Mouse (Mus musculus): ENCODE measurements around the gene Tdrd3. TPM values are rescaled to one million over a fixed set of nuclear protein-coding genes. Genes with fewer than 3 reads are reported as not detected.
A peak's percentile ranks its signal among the peaks of the same experiment; 100 is the strongest.

Tdrd3 gene
- 24.1 and 24.5 TPM in 2 replicates for polyA plus RNA-seq (2015; fragmentation: Nextera tagmentation; extraction: Ambion mirVana)

DNA sequence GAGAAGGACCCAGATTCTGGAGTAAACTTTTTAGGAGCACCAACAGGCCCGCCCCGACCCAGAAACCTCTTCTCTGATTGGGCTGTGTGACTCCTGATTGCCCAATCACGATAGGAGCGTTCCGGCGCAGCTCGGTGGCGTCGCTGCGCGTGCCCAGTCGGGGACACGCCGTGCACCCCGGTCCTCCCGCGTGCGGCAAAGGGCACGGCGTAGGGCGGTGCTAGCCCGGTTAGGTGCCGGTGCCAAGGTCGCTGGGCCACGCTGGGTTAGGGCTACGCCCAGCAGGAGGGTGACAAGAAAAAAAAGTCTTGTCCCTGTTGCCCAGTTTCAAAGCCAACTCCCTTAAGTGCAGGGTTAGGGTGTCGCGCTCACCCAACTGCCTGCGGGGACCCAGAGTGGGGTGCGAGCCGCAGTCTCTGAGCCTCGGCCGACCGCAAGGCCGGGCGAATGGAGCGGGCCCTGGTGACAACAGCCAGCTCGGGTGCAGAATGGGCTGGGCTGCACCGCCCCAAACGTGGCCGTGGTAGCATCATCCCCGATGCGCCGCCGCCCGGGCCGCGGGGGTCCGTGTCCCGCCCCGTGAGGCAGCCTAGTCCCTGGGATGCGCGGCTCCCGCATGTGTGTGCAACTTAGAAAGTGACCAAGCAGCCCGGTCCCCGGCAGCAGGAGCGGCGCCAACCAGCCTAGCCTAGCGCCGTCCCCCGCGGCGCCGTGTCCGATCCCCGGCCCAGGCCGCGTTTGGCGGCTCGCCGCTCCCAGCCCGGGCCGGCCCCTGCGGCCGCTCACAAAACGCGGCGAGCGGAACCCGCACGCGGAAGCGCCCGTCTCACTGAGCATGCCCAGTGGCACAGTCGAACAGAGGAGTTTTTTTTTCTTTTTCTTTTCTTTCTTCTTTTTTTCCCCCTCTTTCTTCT lies at the start of gene Tdrd3:
Gene Tdrd3, plus strand, starts transcription at position 832 of the 914 bp plus-strand sequence.
- ATAC-seq (ENCODE audit: low read depth), result peak; percentile 96
- under 1% methylated on average over 85 of the region's 85 CpGs for WGBS
- Histone ChIP-seq H3K4me3 (ENCODE audit: low read length) (peak within 1 kb of the TSS; percentile 89), H3K4me1 (replicated peaks; ENCODE audit: control insufficient read depth, insufficient read depth, low read length) (peaks cover 6% of the 10 kb centered on the region), H3K36me3 (ENCODE audit: control insufficient read depth, insufficient read depth, low read length) (no peaks in the 10 kb centered on the region), H3K9ac (ENCODE audit: low read length) (peak within 1 kb of the TSS; percentile 95), H3K27me3 (ENCODE audit: control insufficient read depth, insufficient read depth, low read depth, low read length) (no peaks in the 10 kb centered on the region), H3K4me2 (ENCODE audit: low read depth, low read length) (peak within 1 kb of the TSS; percentile 65), H3K9me3 (ENCODE audit: control insufficient read depth, low read length) (no peaks in the 10 kb centered on the region), H3K27ac (ENCODE audit: low read length) (peak within 1 kb of the TSS; percentile 100)

GRCm38 (mm10) chr14:87367169-87367568 lies 49.3 kb upstream of the Tdrd3 start:
- Histone ChIP-seq H3K9ac (ENCODE audit: low read length) (no peak overlapping the region), H3K4me3 (ENCODE audit: low read length) (no peak overlapping the region), H3K27me3 (ENCODE audit: control insufficient read depth, insufficient read depth, low read depth, low read length) (no peaks in the 10 kb centered on the region), H3K27ac (ENCODE audit: low read length) (peak overlapping the region; percentile 40), H3K4me1 (replicated peaks; ENCODE audit: control insufficient read depth, insufficient read depth, low read length) (no peaks in the 10 kb centered on the region), H3K4me2 (ENCODE audit: low read depth, low read length) (no peak overlapping the region), H3K9me3 (ENCODE audit: control insufficient read depth, low read length) (no peaks in the 10 kb centered on the region), H3K36me3 (ENCODE audit: control insufficient read depth, insufficient read depth, low read length) (no peaks in the 10 kb centered on the region)
- WGBS, result 33% methylated on average over 3 of the region's 3 CpGs
- ATAC-seq (ENCODE audit: low read depth), result peak; percentile 76

- Histone ChIP-seq H3K27me3 (ENCODE audit: control insufficient read depth, insufficient read depth, low read depth, low read length) (no peaks in the 10 kb centered on the region), H3K4me2 (ENCODE audit: low read depth, low read length) (no peak overlapping the region), H3K4me3 (ENCODE audit: low read length) (no peak overlapping the region), H3K27ac (ENCODE audit: low read length) (no peak overlapping the region), H3K9me3 (ENCODE audit: control insufficient read depth, low read length) (no peaks in the 10 kb centered on the region), H3K4me1 (replicated peaks; ENCODE audit: control insufficient read depth, insufficient read depth, low read length) (no peaks in the 10 kb centered on the region), H3K36me3 (ENCODE audit: control insufficient read depth, insufficient read depth, low read length) (no peaks in the 10 kb centered on the region), H3K9ac (ENCODE audit: low read length) (no peak overlapping the region)
- WGBS, result 67% methylated on average over 2 of the region's 2 CpGs
- no peak for ATAC-seq (ENCODE audit: low read depth)
These were observed 33.4 kb upstream of the Tdrd3 start for GRCm38 (mm10) chr14:87383041-87383440.

DNA sequence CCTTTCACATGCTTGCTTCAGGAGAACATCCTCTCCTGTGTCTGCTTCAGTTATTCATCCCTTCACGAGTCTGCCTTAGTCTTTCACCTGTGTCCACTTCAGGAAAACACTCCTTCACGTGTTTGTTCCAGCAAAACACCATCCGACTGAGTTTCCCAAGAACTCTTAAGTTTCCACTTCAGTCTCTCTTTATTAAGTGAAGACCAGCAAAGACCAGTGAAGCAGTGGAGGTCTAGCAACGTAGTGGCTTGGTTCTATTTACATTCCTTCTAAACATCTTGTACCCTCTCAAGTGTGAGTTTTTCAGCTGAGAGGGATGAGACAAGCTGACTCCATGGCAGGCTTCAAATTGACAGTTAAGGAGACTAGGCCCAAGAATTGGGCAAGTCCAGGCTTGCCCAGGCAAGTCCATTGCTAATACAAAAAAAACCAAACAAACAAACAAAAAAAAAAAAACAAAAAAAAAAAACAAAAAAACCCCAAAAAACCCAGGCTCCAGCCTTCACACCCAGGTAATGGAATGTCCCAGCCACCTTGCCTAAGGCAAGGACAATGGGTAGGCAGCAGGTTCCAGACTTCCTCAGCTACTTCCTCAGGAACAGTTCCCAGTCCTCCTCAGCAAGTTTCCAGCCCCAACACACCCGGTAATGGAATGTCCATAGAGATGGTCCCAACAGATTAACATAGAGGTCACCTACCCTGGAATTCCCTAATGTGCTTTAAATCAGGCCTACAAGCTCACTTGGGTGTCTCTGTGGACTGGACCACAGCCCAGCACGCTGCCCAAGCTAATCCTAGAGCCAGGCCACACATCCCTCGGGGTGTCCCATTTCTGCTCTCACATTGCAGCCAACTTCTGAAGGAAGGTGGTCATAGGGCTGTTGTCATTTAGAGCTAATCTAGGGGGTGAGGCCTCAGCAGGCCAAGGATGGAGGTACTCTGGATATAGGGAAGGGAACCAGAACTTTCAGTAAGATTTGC lies 31.9 kb upstream of the Tdrd3 start:
- H3K27me3 ChIP-seq (ENCODE audit: control insufficient read depth, insufficient read depth, low read depth, low read length), result no peaks in the 10 kb centered on the region
- WGBS, result 56% methylated on average over 7 of the region's 7 CpGs
- ATAC-seq (ENCODE audit: low read depth), result no peak

GRCm38 (mm10) chr14:87393096-87393495 lies 23.3 kb upstream of the Tdrd3 start:
- Histone ChIP-seq H3K4me3 (ENCODE audit: low read length) (no peak overlapping the region), H3K27me3 (ENCODE audit: control insufficient read depth, insufficient read depth, low read depth, low read length) (no peaks in the 10 kb centered on the region), H3K27ac (ENCODE audit: low read length) (no peak overlapping the region), H3K9me3 (ENCODE audit: control insufficient read depth, low read length) (no peaks in the 10 kb centered on the region), H3K4me2 (ENCODE audit: low read depth, low read length) (no peak overlapping the region), H3K4me1 (replicated peaks; ENCODE audit: control insufficient read depth, insufficient read depth, low read length) (no peaks in the 10 kb centered on the region), H3K9ac (ENCODE audit: low read length) (no peak overlapping the region), H3K36me3 (ENCODE audit: control insufficient read depth, insufficient read depth, low read length) (no peaks in the 10 kb centered on the region)
- WGBS, result 94% methylated on average over 3 of the region's 3 CpGs
- ATAC-seq (ENCODE audit: low read depth), result no peak

More for the DNA sequence above, 31.9 kb upstream of the Tdrd3 start:
- no peak overlapping the region for H3K27ac ChIP-seq (ENCODE audit: low read length)
- H3K4me1 ChIP-seq (replicated peaks; ENCODE audit: control insufficient read depth, insufficient read depth, low read length), result no peaks in the 10 kb centered on the region
- H3K4me2 ChIP-seq (ENCODE audit: low read depth, low read length), result no peak overlapping the region
- no peaks in the 10 kb centered on the region for H3K9me3 ChIP-seq (ENCODE audit: control insufficient read depth, low read length)
- H3K9ac ChIP-seq (ENCODE audit: low read length), result no peak overlapping the region
- H3K36me3 ChIP-seq (ENCODE audit: control insufficient read depth, insufficient read depth, low read length), result no peaks in the 10 kb centered on the region
- H3K4me3 ChIP-seq (ENCODE audit: low read length), result no peak overlapping the region

DNA sequence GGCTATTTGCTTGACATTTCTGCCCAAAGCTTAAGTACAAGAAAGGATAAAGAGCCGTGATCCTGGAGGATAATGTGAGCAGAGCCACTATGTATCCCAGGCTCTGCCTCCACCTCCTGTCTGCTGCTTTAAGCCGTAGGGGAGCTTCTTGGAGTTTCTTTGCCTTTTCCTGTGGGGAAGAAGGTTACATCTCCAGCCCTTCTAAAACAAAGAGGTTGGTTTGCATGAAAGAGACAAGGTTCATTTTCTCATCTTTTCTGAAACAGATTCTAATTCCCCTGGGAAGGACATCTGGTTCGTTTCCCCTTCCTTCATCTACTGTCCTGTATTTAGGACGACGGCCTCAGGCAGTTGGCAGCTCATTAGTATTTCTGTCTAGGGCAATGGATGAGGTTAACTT lies 19.8 kb upstream of the Tdrd3 start:
- 56% methylated on average over 5 of the region's 5 CpGs for WGBS
- no peak overlapping the region for H3K9ac ChIP-seq (ENCODE audit: low read length)
- ATAC-seq (ENCODE audit: low read depth), result no peak
- no peaks in the 10 kb centered on the region for H3K36me3 ChIP-seq (ENCODE audit: control insufficient read depth, insufficient read depth, low read length)
- H3K9me3 ChIP-seq (ENCODE audit: control insufficient read depth, low read length), result no peaks in the 10 kb centered on the region
- H3K27me3 ChIP-seq (ENCODE audit: control insufficient read depth, insufficient read depth, low read depth, low read length), result no peaks in the 10 kb centered on the region
- H3K4me1 ChIP-seq (replicated peaks; ENCODE audit: control insufficient read depth, insufficient read depth, low read length), result no peaks in the 10 kb centered on the region
- H3K27ac ChIP-seq (ENCODE audit: low read length), result no peak overlapping the region
- H3K4me2 ChIP-seq (ENCODE audit: low read depth, low read length), result no peak overlapping the region
- no peak overlapping the region for H3K4me3 ChIP-seq (ENCODE audit: low read length)

DNA sequence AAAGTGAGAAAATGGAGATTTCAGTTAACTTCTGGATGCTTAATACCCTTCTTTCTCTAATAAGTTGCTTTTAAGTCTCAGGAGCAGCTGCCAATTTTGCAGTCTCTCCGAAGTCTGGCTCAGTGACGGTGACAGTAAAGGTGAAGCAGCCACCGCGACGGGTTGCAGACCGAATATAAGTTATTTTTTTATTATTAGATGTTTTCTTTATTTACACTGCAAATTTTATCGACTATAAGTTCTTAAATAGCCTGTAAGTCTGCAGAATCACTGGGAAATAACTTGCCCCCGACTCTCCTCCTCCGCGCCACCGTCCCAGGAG lies 992 bp upstream of the Tdrd3 start:
- no peaks in the 10 kb centered on the region for H3K36me3 ChIP-seq (ENCODE audit: control insufficient read depth, insufficient read depth, low read length)
- peak overlapping the region; percentile 65 for H3K4me2 ChIP-seq (ENCODE audit: low read depth, low read length)
- H3K27me3 ChIP-seq (ENCODE audit: control insufficient read depth, insufficient read depth, low read depth, low read length), result no peaks in the 10 kb centered on the region
- H3K4me1 ChIP-seq (replicated peaks; ENCODE audit: control insufficient read depth, insufficient read depth, low read length), result peaks cover 6% of the 10 kb centered on the region
- ATAC-seq (ENCODE audit: low read depth), result no peak
- WGBS, result 0% methylated on average over 11 of the region's 11 CpGs
- H3K9me3 ChIP-seq (ENCODE audit: control insufficient read depth, low read length), result no peaks in the 10 kb centered on the region
- peak overlapping the region; percentile 69 for H3K9ac ChIP-seq (ENCODE audit: low read length)
- H3K27ac ChIP-seq (ENCODE audit: low read length), result peak overlapping the region; percentile 71
- H3K4me3 ChIP-seq (ENCODE audit: low read length), result peak overlapping the region; percentile 89

DNA sequence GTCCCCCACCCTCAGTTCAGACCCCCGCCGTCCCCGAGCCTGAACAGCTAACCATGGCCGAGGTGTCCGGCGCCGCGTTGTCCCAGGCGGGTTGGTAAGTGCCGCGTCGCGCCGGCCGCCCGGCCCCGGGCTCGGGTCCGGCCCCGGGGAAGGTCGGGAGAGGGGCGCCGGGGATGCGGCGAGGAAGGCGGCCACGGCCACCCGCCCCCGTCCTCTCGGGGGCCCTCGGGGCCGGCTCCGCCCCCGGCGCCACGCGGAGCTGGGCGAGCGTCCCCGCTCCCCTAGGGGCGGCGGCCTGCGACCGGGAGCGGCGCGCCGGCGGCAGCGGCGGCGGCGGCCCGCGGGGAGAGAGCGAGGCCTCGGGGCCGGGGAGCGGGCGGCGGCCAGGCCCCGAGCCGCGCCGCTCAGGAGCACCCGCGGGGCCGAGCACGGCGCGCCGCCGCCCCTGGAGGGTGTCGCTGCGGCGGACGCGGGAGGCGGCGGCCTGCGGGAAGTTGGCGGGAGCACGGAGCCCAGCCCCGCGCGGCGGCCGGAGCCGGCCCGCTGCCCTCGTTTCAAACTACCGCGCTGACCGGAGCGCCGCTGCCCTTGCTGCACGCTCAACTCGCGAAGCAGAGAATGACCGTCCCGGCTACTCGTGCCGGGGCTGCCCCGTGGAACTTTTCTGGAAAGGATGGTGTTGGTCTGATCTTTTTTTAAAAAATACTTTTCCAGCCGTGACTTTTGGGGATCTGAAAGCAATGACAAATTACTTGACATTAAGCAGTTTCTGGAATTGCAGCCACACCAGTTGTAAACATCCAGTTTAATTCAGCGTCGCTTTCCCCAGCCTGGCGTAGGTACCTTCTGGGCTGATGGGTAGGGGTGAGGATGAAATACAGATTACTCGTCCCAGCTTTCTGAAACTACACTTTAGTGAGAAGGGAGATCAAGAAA lies 584 bp downstream of the Tdrd3 start:
- H3K27me3 ChIP-seq (ENCODE audit: control insufficient read depth, insufficient read depth, low read depth, low read length), result no peaks in the 10 kb centered on the region
- peaks cover 6% of the 10 kb centered on the region for H3K4me1 ChIP-seq (replicated peaks; ENCODE audit: control insufficient read depth, insufficient read depth, low read length)
- H3K4me2 ChIP-seq (ENCODE audit: low read depth, low read length), result peak overlapping the region; percentile 65
- no peaks in the 10 kb centered on the region for H3K36me3 ChIP-seq (ENCODE audit: control insufficient read depth, insufficient read depth, low read length)
- H3K4me3 ChIP-seq (ENCODE audit: low read length), result peak overlapping the region; percentile 89
- H3K9me3 ChIP-seq (ENCODE audit: control insufficient read depth, low read length), result no peaks in the 10 kb centered on the region
- peak; percentile 64 for ATAC-seq (ENCODE audit: low read depth)
- H3K27ac ChIP-seq (ENCODE audit: low read length), result peak overlapping the region; percentile 100
- peak overlapping the region; percentile 95 for H3K9ac ChIP-seq (ENCODE audit: low read length)
- under 1% methylated on average over 54 of the region's 109 CpGs for WGBS
